Mouse (Mus musculus) neural tube, embryonic 14.5 days (tissue): ENCODE measurements around the gene Adamtsl2. TPM values are rescaled to one million over a fixed set of nuclear protein-coding genes. Genes with fewer than 3 reads are reported as not detected.

ENCODE experiments used
- ATAC-seq: fragments of 200-750 bp; cut with Nextera tagmentation; 2 replicates; pipeline ENCODE4 v1.8.0; 2017; ENCODE audit warnings: low read depth, mild to moderate bottlenecking, moderate TSS enrichment, moderate library complexity
- H3K27ac ChIP-seq: fragments of 300-500 bp; sonication (generic); 2 replicates; pipeline ENCODE4 v1.5.1; 2014; ENCODE audit warnings: low read depth, mild to moderate bottlenecking, control low read depth, low read length, moderate library complexity, mixed read lengths
- H3K27me3 ChIP-seq: fragments of 300-500 bp; sonication (generic); 2 replicates; pipeline ENCODE4 v1.6.1; 2014; ENCODE audit warnings: low read length; ENCODE audit not compliant: control insufficient read depth, insufficient read depth
- H3K36me3 ChIP-seq: fragments of 300-500 bp; sonication (generic); 2 replicates; pipeline ENCODE4 v1.6.1; 2014; ENCODE audit warnings: low read length, mixed read lengths; ENCODE audit not compliant: control insufficient read depth, insufficient read depth
- H3K4me1 ChIP-seq: fragments of 300-500 bp; sonication (generic); 2 replicates; pipeline ENCODE4 v1.6.1; 2014; ENCODE audit warnings: low read length; ENCODE audit not compliant: control insufficient read depth, insufficient read depth
- H3K4me2 ChIP-seq: fragments of 300-500 bp; sonication (generic); 2 replicates; pipeline ENCODE4 v1.6.1; 2014; ENCODE audit warnings: mild to moderate bottlenecking, low read depth, low read length, control low read depth
- H3K4me3 ChIP-seq: fragments of 300-500 bp; sonication (generic); 2 replicates; pipeline ENCODE4 v1.5.1; 2014; ENCODE audit warnings: low read depth, low read length, control low read depth, mixed read lengths
- H3K9ac ChIP-seq: fragments of 300-500 bp; sonication (generic); replicated peaks from 2 replicates; pipeline ENCODE4 v1.6.1; 2014; ENCODE audit warnings: low read depth, mild to moderate bottlenecking, control low read depth, low read length, mixed read lengths
- H3K9me3 ChIP-seq: fragments of 300-500 bp; sonication (generic); 2 replicates; pipeline ENCODE4 v1.6.1; 2016; ENCODE audit warnings: low read length; ENCODE audit not compliant: control insufficient read depth
- WGBS: fragments of 180-500 bp; shearing (Covaris S2); extraction: QIAGEN DNeasy Blood & Tissue Kit; methylation state at CpG from one replicate; pipeline ENCODE4 v1.1.7; 2014; 5-methylcytosine and 5-hydroxymethylcytosine counted together
- polyA plus RNA-seq: library from polyadenylated mRNA; unstranded; fragments of >200 nt; fragmentation: Nextera tagmentation; extraction: Ambion mirVana; gene quantifications from 2 replicates; pipeline ENCODE4 v1.2.1, GENCODE M21; 2014

Gene Adamtsl2
- polyA plus RNA-seq, 1 experiment from 2014 or later = 5.9 TPM

DNA sequence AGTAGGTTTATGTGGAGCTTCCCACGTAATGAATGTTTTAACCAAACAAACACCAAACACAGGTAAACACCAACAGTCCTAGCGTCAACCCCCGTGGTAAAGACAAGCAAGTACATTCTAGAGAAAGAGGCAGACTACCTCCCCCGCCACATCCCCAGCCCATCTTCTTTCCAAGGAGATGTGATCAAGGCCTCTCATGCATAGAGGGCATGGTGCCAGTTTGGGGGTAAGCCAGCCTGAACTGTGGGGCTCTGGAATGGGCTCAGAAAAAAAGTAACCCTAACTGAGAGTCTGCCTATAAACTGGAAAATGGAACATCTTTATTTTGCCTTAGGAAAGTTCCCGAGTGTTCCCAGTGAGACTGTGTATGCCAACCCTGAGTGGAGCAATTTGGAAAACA, 56.8 kb downstream of the Adamtsl2 start:
- Histone ChIP-seq H3K27me3 (peaks cover 2% of the 10 kb centered on the region; the same call in 1 of the 2 replicates), H3K36me3 (no peaks in the 10 kb centered on the region), H3K4me3 (no peak overlapping the region), H3K9ac (no peak overlapping the region), H3K4me2 (no peak overlapping the region), H3K27ac (no peak overlapping the region), H3K9me3 (no peaks in the 10 kb centered on the region), H3K4me1 (no peaks in the 10 kb centered on the region)
- no peak for ATAC-seq
- WGBS = 86% methylated on average over 5 of the region's 5 CpGs

DNA sequence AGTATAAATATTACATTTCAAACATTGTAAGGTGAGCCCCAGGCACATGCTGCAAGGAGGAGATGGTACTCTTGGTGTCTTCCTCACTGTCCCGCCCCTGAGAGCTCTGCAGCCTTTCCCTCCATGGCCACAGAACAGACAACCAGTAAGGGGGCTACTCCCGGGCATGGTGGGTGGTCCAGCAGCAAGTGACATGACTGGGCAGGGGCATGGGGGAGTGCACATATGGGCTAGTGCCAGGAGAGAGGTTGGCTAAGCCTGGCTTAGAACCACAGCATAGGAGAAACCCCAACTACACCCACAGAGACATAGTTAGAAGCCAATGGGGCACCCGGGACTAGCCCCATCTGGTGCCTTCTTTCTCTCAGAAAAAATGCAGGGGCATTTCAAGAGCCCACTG, 57.2 kb downstream of the Adamtsl2 start:
- no peak for ATAC-seq
- Histone ChIP-seq H3K27me3 (peaks cover 2% of the 10 kb centered on the region; the same call in 1 of the 2 replicates), H3K36me3 (no peaks in the 10 kb centered on the region), H3K9me3 (no peaks in the 10 kb centered on the region), H3K4me1 (no peaks in the 10 kb centered on the region), H3K4me2 (no peak overlapping the region), H3K9ac (no peak overlapping the region), H3K27ac (no peak overlapping the region), H3K4me3 (no peak overlapping the region)
- 77% methylated on average over 3 of the region's 3 CpGs for WGBS

DNA sequence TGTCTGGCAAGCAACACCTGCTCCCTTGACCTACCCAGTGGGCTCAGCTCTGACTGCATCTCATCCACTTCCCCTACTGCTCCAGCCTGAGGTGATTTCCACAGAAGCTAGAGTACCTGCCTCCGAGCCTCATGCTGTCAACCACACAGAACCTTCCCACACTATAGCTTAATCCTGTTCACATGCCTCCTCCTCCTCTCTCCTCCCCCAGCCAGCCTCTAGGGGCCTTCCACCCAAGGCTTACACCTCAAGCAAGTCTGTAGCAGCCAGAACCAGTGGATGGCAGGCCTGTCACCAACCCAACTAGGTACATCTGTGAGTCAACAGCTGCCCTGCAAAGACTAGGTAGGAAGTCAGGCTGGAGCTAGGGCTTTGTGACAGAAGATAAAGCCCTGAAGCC, 57.6 kb downstream of the Adamtsl2 start:
- H3K36me3 ChIP-seq = no peaks in the 10 kb centered on the region
- no peaks in the 10 kb centered on the region for H3K9me3 ChIP-seq
- peaks cover 5% of the 10 kb centered on the region; the same call in 1 of the 2 replicates for H3K27me3 ChIP-seq
- H3K9ac ChIP-seq = no peak overlapping the region
- no peak overlapping the region for H3K4me2 ChIP-seq
- H3K4me1 ChIP-seq = no peaks in the 10 kb centered on the region
- WGBS = 87% methylated on average over 1 of the region's 1 CpGs
- no peak for ATAC-seq
- no peak overlapping the region for H3K27ac ChIP-seq
- H3K4me3 ChIP-seq = no peak overlapping the region

DNA sequence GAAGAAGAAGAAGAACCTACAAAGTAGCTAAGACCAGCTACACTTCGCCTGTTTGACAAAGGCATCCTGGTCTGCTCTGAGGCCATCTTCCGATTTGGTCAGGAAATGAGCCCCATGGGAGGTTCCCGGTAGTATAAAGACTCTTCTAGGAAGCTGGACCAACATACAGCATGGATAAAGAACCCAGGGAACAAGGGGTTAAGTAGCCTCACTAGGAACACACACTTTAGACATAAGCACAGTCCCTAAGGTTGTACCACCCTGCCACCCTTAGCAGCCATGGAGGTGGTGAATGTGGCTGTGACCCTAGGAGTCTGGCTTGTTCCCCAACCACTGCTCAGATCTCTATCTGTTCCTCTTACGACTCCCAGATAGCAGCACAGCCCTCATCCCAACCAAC, 59.2 kb downstream of the Adamtsl2 start:
- no peaks in the 10 kb centered on the region for H3K9me3 ChIP-seq
- H3K27me3 ChIP-seq = peaks cover 5% of the 10 kb centered on the region; the same call in 1 of the 2 replicates
- H3K36me3 ChIP-seq = no peaks in the 10 kb centered on the region
- 67% methylated on average over 4 of the region's 4 CpGs for WGBS
- H3K9ac ChIP-seq = no peak overlapping the region
- H3K4me1 ChIP-seq = no peaks in the 10 kb centered on the region
- ATAC-seq = no peak
- H3K27ac ChIP-seq = no peak overlapping the region
- H3K4me2 ChIP-seq = no peak overlapping the region
- H3K4me3 ChIP-seq = no peak overlapping the region

DNA sequence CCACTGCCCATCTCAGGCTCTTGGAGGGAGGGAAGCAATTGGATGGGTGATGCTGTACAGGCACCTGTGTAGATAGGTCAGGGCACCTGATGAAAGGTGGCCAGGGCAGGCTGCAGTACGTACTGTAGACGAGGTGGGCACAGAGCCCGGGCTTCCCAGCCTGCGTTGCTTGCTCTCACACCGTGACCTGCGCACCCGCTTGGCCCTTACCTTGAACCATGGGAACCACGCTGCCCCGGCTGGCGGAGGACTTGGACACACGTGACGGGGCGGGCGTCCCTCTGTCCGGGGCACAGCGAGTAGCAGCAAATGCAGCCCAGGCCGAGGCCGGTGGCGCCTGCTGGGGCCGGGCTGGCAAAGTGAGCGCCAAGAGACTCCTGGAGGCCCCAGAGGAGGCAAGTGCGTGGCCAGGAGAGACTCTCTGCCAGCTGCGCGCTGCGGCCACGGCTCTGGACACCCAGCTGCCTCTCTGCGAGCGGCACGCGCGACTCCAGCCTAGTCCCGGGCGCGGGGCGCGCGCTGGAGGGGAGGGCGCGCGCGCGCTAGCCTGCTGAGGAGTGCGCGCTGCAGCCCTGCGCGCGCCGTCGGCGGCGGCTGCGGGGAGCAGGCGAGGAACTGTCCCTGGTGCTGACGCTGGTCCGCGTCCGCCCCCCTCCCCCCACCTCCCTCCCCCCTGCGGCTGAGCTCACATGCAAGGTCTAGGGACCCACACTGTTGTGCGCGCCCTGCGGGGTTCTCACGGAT, 62.9 kb downstream of the Adamtsl2 start, which contains the start of gene Fam163b:
Fam163b (minus strand) TSS at position 542 of the 744 bp plus-strand sequence.
- 3% methylated on average over 34 of the region's 62 CpGs for WGBS
- no peaks in the 10 kb centered on the region for H3K36me3 ChIP-seq
- peak; percentile 79 for ATAC-seq
- H3K4me1 ChIP-seq = no peaks in the 10 kb centered on the region
- H3K4me3 ChIP-seq = peak within 1 kb of the TSS; percentile 41
- H3K9ac ChIP-seq = peak within 1 kb of the TSS; percentile 54; the same call in 1 of the 2 replicates
- peak within 1 kb of the TSS; percentile 82 for H3K4me2 ChIP-seq
- H3K27ac ChIP-seq = no peak within 1 kb of the TSS
- H3K9me3 ChIP-seq = no peaks in the 10 kb centered on the region
- peaks cover 5% of the 10 kb centered on the region; the same call in 1 of the 2 replicates for H3K27me3 ChIP-seq

DNA sequence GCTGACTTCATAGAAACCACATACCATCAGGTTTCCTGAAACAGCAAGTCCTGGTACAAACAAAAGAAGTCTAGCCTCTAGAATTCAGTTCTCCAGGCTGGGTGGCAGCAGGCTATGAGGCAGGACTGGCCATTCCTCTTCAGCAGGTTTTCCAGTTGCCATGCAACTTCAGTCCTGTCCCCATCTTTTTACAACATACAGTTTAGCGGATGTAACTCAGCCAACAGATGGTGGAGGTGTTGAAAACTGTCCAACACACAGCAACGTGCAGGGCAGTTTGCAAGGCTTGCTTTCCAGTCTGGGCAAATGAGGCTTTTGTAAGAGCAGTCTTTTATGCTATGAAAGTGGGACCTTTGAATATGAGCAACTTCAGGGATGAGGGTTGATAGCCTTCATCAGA, 65.8 kb downstream of the Adamtsl2 start:
- peaks cover 5% of the 10 kb centered on the region; the same call in 1 of the 2 replicates for H3K27me3 ChIP-seq
- H3K4me3 ChIP-seq = no peak overlapping the region
- whole genome bisulfite sequencing = 71% methylated on average over 2 of the region's 2 CpGs
- no peak for ATAC-seq
- H3K27ac ChIP-seq = no peak overlapping the region
- H3K36me3 ChIP-seq = no peaks in the 10 kb centered on the region
- H3K4me2 ChIP-seq = no peak overlapping the region
- no peaks in the 10 kb centered on the region for H3K9me3 ChIP-seq
- no peak overlapping the region for H3K9ac ChIP-seq
- H3K4me1 ChIP-seq = no peaks in the 10 kb centered on the region

DNA sequence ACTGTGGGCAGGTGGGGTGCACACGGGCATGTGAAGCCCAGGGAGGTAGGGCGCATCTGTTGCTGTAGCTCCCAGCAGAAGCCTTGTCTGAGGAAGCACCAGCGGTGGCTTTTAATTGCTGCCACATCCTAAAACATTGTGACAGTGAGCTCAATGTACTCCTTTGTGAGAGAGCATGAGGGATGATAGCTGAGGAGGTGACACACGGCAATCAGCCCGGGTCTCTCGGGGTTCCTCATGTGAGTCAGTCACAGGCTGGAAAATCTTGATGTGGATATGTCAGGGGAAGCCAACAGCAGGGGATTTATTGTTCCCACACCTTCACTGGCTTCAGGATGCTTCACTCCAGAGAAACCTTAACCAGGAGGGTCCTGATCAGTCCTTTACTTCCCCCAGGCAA, 67.7 kb downstream of the Adamtsl2 start:
- no peak overlapping the region for H3K9ac ChIP-seq

DNA sequence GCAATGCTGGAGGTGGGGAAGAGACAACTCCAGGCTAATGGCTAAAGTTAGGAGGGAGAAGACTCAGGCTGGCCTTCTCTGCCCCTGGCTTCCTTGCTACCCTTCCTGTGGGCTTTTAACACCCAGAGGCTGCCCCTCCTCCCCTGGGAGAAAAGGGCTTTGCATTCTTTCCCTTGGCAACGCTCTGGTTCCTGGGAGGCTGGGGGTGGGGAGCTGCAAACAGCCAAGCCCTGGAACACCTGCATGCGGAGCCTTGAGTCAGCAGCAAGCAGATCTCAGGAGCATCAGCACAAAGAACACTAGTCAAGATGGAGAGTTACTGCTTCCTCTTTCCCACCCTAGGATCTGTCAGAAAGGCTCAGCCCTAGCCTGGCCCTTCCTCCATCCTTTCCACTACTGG, 70.3 kb downstream of the Adamtsl2 start:
- H3K27ac ChIP-seq = no peak overlapping the region
- no peaks in the 10 kb centered on the region for H3K27me3 ChIP-seq
- 10% methylated on average over 2 of the region's 2 CpGs for WGBS

More for the DNA sequence above, 67.7 kb downstream of the Adamtsl2 start:
- Histone ChIP-seq H3K27ac (no peak overlapping the region), H3K4me3 (no peak overlapping the region), H3K27me3 (no peaks in the 10 kb centered on the region), H3K36me3 (no peaks in the 10 kb centered on the region), H3K9me3 (no peaks in the 10 kb centered on the region), H3K4me1 (no peaks in the 10 kb centered on the region), H3K4me2 (no peak overlapping the region)
- WGBS = 70% methylated on average over 6 of the region's 6 CpGs
- no peak for ATAC-seq

DNA sequence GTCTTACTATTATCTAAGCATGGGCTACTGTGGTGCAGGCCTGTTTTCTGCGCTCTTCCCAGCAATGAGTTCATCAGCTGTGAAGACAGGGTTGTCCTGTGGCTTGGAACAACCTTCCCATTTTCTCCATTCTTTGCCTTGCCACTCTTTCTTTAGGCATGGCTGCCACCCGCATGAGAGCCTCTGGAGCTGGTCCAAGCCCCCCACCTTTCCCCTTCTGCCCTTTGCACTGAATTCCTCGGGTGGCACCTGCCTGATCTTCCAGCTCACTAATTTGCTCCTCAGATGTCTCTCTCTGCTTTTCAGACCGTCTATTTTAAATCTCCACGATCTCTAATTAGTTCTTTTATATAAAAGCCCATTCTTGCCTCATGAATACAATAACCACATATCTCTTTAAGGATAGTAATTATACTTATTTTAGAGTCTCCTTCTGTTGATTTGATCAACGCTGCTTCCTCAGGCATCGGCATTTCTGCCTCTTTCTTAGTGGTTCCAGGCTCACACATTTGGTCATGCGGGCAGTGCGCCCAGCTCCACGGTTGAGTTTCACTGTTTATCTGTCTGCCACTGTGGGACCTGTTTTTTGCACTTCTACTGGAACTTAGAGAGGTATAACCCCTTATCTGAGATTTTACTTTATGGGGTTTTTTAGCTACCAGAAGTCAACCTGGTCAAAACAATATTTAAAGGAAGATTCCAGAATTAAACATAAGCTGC, 75.4 kb downstream of the Adamtsl2 start:
- ATAC-seq = no peak
- H3K36me3 ChIP-seq = no peaks in the 10 kb centered on the region
- no peaks in the 10 kb centered on the region for H3K27me3 ChIP-seq
- H3K4me1 ChIP-seq = no peaks in the 10 kb centered on the region
- H3K9me3 ChIP-seq = no peaks in the 10 kb centered on the region
- WGBS = 79% methylated on average over 10 of the region's 10 CpGs
- no peak overlapping the region for H3K9ac ChIP-seq
- H3K4me3 ChIP-seq = no peak overlapping the region
- no peak overlapping the region for H3K4me2 ChIP-seq
- no peak overlapping the region for H3K27ac ChIP-seq

More for the DNA sequence above, 70.3 kb downstream of the Adamtsl2 start:
- no peaks in the 10 kb centered on the region for H3K9me3 ChIP-seq
- no peaks in the 10 kb centered on the region for H3K36me3 ChIP-seq
- no peak for ATAC-seq
- H3K4me1 ChIP-seq = no peaks in the 10 kb centered on the region
- no peak overlapping the region for H3K4me3 ChIP-seq
- H3K9ac ChIP-seq = no peak overlapping the region
- no peak overlapping the region for H3K4me2 ChIP-seq
